Mouse (Mus musculus) bone marrow, adult 2 months (tissue): Measurements from ENCODE around the gene Smpd1.

Experiments
- CTCF ChIP-seq: fragments of 200-500 bp; IDR thresholded peaks from 2 replicates; pipeline ENCODE4 v1.5.1; 2011; ENCODE audit warnings: low read length, control low read depth; ENCODE audit not compliant: control insufficient read depth, insufficient read depth
- POLR2A ChIP-seq: fragments of 200-500 bp; IDR thresholded peaks from 2 replicates; pipeline ENCODE4 v1.6.1; 2011; ENCODE audit warnings: low read depth, mild to moderate bottlenecking, control low read depth, low read length, borderline replicate concordance; ENCODE audit not compliant: control insufficient read depth

DNA sequence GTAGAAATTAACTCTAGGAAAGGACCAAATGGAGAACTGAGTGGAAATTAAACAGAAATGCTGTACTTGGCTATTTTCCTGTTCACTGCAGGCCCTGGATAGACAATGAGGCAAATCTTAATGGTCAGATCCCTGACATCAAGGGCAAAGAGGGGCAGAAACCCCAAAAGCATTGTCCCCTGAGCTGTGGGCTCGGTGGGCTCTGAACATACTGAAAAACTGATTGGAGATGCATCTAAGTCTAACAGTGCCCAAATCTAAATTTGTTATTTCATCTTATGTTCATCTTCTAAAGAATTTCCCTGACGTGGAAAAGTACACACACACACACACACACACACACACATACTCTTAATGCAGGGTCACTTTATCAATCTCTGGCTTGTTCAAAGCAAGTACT, 27.8 kb downstream of the Smpd1 start:
- TF ChIP-seq CTCF (no peak), POLR2A (no peak)
